8 mouse cellular contexts compared by ENCODE assay signal in the genomic region with DNA sequence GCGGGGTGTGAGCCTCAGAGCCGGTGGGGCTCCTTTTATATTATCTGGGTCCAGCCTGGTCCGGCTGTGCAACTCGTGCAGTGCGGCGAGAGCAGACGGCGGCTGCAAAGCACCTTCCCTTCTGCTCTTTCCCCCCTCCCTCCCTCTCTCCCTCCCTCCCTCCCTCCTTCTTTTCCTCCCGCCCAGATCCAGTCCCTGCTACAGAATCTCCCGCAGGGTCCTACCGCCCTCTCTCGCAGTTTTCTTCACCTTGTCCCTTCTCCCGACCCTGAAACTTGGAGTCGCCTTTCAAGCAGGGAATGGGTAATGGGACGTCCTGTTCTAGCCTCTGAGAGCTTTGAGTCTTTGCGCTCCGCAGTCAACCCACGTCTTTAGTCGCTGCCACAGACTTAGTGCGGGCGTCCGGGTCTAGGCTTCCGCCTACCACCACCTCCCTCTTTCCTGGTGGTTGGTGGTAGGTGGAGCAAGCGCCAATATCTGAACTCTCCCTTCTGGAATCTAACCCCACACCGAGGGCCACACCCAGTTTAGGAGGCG. TPM values are rescaled to one million over a fixed set of nuclear protein-coding genes. Genes with fewer than 3 reads are reported as not detected.
DNase-seq lines count a peak whose midpoint lies in the region; ATAC-seq and TF ChIP-seq lines count a peak whose summit lies in the region.

Gene Htr1b, minus strand, starts transcription at position 392 of the 537 bp plus-strand sequence.

- H3K4me3 ChIP-seq in limb, embryonic 13.5 days = peak within 1 kb of the TSS; percentile 71

- H3K27ac ChIP-seq in limb, embryonic 13.5 days = no peak within 1 kb of the TSS

- H3K4me1 ChIP-seq in limb, embryonic 13.5 days = peaks cover 25% of the 10 kb centered on the region

- intact Hi-C loops in heart, postnatal 36 days (cut with DNase I) = no loop called here

- H3K9ac ChIP-seq in limb, embryonic 13.5 days = peak within 1 kb of the TSS; percentile 66

- no peaks in the 10 kb centered on the region for H3K9me3 ChIP-seq in limb, embryonic 13.5 days

- under 1% methylated on average over 26 of the region's 26 CpGs for WGBS in limb, embryonic 13.5 days

- peaks cover 73% of the 10 kb centered on the region for H3K27me3 ChIP-seq in limb, embryonic 13.5 days

- DNase-seq in heart, adult 11 months = peak; percentile 91
- no peak for DNase-seq in heart, postnatal 36 days
- peak; percentile 76 for DNase-seq in brain, embryonic 14.5 days (ENCODE audit: low read depth)
- DNase-seq in frontal cortex, postnatal 36 days (ENCODE audit: low spot score in 2 of 2) = peak; percentile 49 to 60
- DNase-seq in kidney, adult 9 months = peak; percentile 30
- peak; percentile 72 for DNase-seq in neural tube, embryonic 10.5 days (ENCODE audit: extremely low spot score, low spot score)
- no peak for DNase-seq in ovary, postnatal 14 days (ENCODE audit: low spot score)

- ATAC-seq in limb, embryonic 13.5 days (ENCODE audit: low FRiP score, low read depth) = peak; percentile 87

- H3K4me2 ChIP-seq in limb, embryonic 13.5 days (replicated peaks) = peak within 1 kb of the TSS; percentile 100

- no peak for TF ChIP-seq CTCF in brain, embryonic 14.5 days (IDR thresholded peaks at IDR 0.05; ENCODE audit: borderline replicate concordance, extremely low read depth, insufficient read depth, insufficient read length)

- TF ChIP-seq POLR2A in brain, embryonic 14.5 days (IDR thresholded peaks at IDR 0.05; ENCODE audit: borderline replicate concordance, extremely low read depth, insufficient read depth, insufficient read length, poor library complexity, severe bottlenecking) = no peak

- no peaks in the 10 kb centered on the region for H3K36me3 ChIP-seq in limb, embryonic 13.5 days

RNA-seq across cellular contexts. Expression of gene Htr1b, which starts in this region (rescaled TPM):
- under 1 TPM; 0.28 to 0.51 TPM for total RNA-seq in heart, postnatal 36 days (2021)
- 3.2 and 5.5 TPM in 2 replicates for polyA plus RNA-seq in brain, embryonic 14.5 days (2012; rRNA removed)
- polyA plus RNA-seq in limb, embryonic 13.5 days (2015; fragmentation: Nextera tagmentation; extraction: Ambion mirVana) = 0.88 and 1.3 TPM in 2 replicates

Comparison
In these comparisons a context has a peak if more than half of its experiments do, and no peak if none do; other contexts are left out.
1. DNase-seq: peak in heart, adult 11 months (single experiment), brain, embryonic 14.5 days (single experiment), frontal cortex, postnatal 36 days (2 of 2), kidney, adult 9 months (single experiment) and neural tube, embryonic 10.5 days (single experiment); none in heart, postnatal 36 days (0 of 2) and ovary, postnatal 14 days (single experiment).